Mouse (Mus musculus) left cerebral cortex, postnatal 36 days (tissue): ENCODE results near the gene Prm1. TPM values are rescaled to one million over a fixed set of nuclear protein-coding genes. Genes with fewer than 3 reads are reported as not detected.
A peak's percentile ranks its signal among the peaks of the same experiment; 100 is the strongest.

ENCODE experiments used
- DNase-seq, 2 experiments: peaks; one replicate each; pipeline ENCODE4 v3.0.0; 2021 to 2022; ENCODE audit warnings: low spot score in 2 of 2, mixed read lengths in 1 of 2
- intact Hi-C: fragments of 180-260 bp; cut with DNase I; formaldehyde crosslinking; loops from one replicate; pipeline ENCODE4 v1.15.1; 2025
- total RNA-seq, 2 experiments: library from RNA; stranded (reverse); gene quantifications; 2 replicates each; pipeline ENCODE4 v1.2.3; 2021

The Prm1 gene
- total RNA-seq, 2 experiments from 2014 or later = not detected

DNA sequence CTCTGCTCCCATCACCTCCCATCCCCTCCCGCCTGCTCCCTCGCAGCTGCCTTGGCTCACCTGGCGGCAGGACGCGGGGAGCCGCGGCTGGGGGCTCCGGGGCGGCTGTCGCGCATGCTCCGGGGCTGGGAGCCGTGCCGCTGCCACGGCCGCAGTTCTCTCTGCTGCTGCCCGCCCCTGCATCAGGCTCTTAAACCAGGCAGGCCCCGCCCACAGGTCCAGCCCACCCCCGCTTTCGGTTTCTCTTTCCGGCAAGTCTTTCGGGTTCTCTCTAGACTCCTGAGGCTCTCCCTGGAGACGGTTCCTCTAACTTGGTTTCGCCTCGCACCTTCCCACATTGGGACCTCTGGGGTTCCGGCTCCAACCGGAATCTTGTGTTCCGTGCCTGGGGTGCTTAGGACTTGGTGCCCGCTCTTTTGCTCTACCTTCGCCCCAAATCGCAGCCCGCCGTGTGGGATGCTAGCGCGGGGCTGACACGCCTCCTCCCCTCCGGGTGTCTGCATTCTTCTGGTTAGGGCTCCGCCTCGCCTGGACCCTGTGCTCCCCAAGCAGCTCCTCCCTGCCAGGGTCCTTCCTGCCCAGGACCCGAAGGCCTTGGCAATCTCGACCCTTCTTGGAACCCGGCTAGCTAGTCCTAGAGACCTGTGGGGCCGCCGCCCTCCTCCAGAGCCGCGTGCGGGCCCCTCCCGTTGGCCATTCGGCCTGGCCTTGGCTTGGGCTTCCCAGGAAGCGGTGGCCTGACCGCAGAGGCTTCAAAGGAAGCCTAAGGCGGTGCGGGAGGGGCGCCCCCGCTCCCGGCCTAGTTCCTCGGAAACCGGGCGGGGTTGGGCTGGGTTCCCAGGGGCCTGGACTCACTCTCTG, 20.0 kb downstream of the Prm1 start, which contains the start of gene Socs1:
Socs1 (minus strand) TSS at position 166 of the 861 bp plus-strand sequence.
- DNase-seq = peak; percentile 73 to 81
- intact Hi-C loops = loop anchor here (2.0 to 10.0 kb wide), 3 partner anchors 121 to 215 kb away; no protein-coding TSS in a partner anchor

DNA sequence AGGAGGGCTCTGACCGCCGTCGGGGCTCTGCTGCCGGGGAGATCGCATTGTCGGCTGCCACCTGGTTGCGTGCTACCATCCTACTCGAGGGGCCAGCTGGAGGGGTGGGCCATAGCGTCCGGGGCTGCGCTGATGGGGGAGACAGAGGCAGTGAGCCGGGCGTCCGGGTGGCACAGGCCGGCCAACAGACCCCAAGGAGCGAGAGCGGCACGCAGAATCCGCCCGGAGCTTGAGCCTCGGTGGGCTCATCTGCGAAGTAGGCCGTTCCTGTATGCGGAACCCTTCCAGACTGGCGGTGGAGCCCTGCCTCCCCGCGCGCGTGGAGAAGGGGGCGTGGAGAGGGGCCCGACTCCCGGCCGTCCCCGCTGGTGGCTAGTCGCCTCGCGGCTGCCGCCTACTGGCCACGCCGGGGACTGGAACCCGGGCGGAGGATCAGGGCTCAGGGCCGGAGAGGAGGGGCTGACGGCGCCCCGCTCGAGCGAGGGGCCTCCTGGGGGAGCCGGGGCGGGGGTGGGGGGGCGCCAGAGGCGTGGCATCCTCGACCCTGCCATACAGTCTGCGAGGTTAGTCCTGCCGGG, 20.8 kb downstream of the Prm1 start:
- DNase-seq = peak; percentile 81 to 82
- intact Hi-C loops = loop anchor here (2.0 to 10.0 kb wide), 3 partner anchors 120 to 214 kb away; no protein-coding TSS in a partner anchor

DNA sequence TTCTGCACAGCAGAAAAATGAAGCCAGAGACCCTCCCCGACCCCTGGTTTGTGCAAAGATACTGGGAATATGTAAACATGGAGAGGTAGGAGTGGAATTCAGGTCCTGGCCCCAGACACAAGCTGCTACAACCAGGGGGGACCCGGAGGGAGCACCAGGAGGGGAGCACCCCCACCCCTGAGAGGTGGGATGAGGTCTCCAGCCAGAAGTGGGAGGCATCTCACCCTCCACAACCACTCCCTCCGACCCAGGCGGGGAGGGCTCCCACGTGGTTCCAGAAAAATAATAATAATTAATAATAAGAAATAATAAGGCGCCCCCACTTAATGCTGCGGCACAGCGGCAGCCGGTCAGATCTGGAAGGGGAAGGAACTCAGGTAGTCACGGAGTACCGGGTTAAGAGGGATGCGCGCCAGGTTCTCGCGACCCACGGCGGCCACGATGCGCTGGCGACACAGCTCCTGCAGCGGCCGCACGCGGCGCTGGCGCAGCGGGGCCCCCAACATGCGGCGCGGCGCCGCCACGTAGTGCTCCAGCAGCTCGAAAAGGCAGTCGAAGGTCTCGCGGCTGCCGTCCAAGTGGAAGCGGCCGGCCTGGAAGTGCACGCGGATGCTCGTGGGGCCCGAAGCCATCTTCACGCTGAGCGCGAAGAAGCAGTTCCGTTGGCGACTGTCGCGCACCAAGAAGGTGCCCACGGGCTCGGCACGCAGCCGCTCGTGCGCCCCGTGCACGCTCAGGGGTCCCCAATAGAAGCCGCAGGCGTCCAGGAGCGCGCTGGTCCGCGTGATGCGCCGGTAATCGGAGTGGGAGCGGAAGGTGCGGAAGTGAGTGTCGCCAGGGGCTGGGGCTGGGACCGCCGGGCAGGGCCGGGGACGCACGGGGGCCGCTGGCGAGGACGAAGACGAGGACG, 21.5 kb downstream of the Prm1 start:
- peak; percentile 33 to 35 for DNase-seq
- intact Hi-C loops = loop anchor here (2.0 to 10.0 kb wide), 2 partner anchors 119 to 213 kb away; no protein-coding TSS in a partner anchor

DNA sequence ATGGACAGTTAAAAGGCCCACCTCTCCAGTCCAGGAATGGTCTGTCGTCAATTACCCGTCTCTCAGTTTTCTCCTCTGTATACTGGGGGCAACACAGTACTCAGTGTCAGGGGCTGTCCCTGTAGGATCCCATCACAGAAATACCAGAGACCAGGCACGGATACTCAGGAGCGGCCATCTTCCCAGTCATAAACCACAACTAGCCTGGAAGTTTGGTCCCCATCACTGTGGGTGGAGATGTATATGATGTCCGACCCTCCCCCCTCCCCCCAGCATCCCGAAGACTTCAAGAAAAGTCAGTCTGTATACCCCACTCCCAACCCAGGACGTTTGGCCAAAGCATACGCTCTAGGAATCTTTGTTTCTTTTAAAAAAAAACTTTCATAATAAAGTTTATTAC, 22.2 kb downstream of the Prm1 start:
- no peak for DNase-seq
- intact Hi-C loops = loop anchor here (10.0 kb wide), 1 partner anchor 119 kb away; no protein-coding TSS in a partner anchor

DNA sequence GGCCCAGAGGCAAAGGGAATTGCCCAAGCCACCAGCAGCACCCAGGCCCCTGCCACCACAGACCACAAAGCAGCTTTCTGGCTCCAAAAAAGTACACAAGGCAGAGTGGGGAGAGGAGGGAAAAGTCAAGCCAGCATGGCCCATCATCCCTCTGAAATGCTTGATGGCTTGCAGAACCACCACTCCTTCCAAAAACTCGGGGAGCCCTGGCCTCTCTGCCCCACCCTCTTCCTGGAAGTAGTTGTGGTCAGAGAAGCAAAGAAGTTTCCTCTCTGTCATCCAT, 22.5 kb downstream of the Prm1 start:
- intact Hi-C loops = loop anchor here (10.0 kb wide), 1 partner anchor 118 kb away; no protein-coding TSS in a partner anchor
- DNase-seq = no peak

DNA sequence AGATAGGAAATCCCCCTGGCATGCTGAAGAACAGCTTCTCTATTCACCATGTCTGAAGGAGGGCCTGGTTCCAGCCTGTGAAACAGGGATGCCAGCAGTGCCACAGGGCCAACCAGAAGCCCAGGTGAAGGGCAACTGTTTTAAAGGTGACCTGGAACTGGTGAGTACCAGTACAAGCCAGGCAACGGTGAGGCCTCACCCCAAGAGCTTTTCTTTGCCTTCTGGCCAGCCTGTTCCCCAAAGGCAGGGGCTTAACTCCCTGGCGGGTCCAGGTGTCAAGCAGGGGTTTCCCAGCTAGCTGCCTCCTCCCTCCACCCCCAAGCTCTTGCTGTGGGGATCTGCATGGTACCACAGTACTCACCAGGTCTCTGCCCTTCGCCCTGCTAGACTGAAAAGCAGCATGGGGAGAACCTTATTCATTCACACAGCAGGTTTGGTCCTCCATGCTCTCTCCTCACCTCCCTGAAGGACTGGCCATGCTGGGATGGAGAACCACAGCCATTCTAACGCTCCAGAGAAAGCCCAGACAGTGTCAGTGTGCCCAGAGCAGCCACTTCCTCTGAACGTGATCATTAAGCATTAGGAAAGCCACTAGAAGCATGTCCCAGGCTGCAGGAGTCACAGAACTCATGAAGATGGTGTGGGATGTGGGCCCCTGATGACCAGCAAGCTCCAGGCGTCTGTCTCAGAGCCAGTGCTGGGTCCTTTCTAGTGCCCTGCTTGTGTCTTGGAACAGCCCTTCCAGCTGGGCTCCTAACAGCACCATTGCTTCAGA, 23.1 kb downstream of the Prm1 start:
- intact Hi-C loops = loop anchor here (10.0 kb wide), 1 partner anchor 118 kb away; no protein-coding TSS in a partner anchor
- DNase-seq = no peak

DNA sequence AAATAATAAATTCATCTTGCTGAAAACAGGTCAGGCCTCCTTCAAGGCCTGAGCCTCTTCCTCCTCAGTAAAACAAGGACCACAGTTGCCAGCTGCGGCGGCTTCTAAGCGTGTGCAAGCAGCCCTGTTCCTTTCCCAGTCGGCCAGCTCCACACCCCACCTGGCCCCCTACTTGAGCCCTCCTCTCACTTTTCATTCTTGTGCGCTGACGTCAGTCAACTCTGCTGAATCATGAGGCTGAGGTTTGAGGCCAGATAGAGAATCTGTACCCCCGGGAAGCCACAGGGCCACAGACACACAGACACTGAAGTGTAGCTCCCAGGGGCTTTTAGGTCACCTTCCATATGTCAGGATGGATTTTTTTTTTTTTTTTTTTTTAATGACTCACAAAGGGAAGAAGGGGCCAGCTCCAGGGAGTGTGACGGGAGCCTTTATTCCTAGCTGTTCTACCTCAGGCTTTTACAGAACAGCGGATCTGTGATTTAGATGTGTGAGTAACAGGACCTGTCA, 23.7 kb downstream of the Prm1 start:
- DNase-seq = no peak

DNA sequence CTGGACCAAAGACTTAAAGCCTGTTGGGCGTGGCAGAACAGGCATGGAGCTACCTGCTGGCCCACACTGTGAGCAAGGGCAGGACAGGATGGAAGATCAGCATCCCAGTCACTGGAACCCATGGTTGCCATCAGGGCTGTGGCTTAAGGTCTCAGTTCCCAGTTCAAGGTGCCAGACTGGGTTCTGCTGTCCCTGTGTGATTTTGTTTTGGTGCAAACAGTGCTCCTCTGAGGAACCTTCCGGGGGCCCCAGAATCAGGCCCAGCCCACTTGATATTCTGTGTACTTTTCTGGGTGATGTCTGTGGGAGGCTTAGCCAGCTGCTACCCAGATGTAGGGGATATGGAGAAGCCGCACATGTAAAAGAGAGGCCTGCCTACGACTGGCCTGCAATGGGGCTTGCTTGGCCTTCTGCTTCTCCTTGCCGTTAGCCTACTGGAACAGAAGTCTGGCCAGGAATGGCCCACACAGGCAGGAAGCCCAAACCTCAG, 25.0 kb downstream of the Prm1 start:
- no peak for DNase-seq
- intact Hi-C loops = loop anchor here (10.0 kb wide), 1 partner anchor 116 kb away; no protein-coding TSS in a partner anchor

More for the DNA sequence above, 23.7 kb downstream of the Prm1 start:
- intact Hi-C loops = loop anchor here (10.0 kb wide), 1 partner anchor 117 kb away; no protein-coding TSS in a partner anchor

DNA sequence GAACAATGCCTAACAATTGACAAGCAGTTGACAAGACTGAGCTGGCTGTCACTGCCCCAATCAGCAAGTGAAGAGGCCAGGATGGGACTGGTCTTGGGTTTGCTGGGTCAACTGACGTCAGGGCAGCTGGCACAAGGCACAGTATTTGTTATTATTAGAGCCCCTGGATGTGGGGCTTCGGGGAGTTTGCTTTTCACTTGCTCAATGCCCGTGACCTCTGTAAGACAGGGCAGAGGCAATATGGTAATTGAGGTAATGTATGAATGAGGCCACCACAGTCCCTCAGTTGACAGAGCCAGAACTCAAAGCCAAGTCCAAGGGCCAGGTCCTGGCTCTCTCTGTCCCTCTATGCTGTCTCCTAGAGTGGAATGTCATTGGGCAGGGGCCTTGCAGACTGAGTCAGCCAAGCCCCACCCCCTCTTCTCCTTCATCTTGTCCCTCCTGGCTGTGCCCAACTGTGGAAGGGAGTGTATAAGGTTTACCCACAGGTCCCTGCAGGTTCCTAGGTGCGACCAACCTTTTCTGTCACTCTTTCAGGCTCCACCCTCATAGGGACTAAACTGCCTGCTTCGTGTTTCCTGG, 28.0 kb downstream of the Prm1 start:
- intact Hi-C loops = no loop called here
- no peak for DNase-seq

DNA sequence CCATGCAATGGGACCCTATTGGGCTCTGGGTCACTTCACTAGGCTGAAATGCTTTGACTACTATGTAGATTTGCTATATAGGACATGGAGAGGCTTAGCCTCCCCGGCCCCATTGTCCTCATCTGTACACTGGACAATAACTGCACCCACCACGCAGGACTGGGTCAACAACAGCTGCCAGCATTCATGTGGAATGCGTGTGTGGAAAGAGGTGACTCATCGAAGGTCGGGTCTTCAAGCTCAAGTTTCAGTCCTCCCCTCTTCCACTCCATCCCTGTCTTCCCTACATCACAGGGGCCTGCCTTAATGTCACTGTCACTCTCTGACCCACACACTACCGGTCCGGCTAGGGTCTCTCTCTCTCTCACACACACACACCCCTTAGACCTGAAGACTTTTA, 29.3 kb downstream of the Prm1 start:
- intact Hi-C loops = no loop called here
- DNase-seq = no peak

DNA sequence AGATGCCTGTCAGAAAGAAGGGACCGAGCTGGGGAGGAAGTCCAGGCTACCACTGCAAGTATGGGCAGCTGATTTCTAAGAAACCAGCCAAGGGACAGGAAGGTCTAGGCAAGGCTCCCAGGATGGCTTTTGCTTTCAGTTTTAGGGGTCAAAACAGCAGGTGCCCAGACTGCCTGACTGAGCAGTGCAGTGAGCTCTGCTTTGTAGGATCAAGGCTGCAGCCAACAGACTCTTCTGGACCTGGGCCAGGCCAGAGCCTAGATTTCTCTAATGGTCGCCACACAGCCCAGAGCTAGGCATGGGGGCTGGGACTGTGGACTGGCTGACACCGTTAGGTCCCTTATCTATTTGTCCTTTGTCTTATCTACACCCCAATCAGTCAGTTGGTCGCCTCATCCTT, 30.9 kb downstream of the Prm1 start:
- intact Hi-C loops = no loop called here
- DNase-seq = no peak

DNA sequence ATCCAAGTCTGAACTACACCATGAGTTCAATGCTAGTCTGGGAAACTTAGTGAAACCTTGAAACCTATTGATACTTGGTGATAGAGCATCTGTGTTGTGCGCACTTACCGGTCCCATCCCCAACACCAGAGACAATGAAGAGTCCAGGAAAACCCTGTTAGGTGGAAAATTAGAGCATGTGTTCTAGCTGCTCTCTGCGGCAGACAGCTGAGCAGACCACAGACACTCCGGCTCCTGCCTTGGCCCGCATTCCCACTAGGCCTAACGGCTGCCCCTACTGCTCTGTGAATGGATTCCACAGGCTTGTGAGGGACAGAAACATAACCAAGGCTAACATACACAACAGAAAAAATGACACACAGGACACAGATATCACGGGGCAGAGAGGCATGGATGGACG, 32.1 kb downstream of the Prm1 start:
- no peak for DNase-seq
- intact Hi-C loops = no loop called here

DNA sequence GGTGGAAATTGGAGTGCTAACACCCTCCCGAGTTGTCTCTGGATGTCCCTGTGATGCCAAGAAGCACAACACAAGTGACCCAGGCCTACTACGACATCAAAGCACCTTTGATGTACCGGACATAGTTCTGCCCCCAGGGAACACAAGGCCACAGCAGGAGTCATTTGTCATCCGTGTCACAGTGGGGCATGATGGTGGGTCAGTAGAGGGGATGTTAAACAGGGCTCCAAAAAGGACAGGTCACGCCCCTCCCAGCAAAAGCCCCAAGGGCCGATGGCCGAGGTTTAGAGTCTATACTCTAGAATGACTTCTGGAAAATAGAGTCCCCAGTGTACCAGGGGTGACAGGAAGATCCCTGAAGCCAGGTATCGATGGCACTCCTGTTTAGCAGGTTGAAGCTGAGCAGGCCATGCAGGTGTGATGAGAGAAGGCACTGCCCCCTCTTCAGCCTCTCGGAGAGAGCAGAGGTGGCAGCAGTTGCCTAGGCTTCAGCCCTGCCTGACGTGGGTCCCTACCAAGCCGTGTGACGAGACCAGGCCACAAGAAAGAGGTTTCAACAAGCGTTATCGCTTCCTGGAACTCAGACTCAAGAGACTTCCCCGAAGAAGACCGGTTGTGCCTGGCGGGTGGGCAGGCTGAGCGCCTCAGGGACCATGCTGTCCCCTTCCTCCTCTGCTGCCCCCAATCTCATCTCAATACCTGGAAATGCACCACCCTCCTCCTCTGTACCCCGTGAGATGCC, 33.7 kb downstream of the Prm1 start:
- DNase-seq = no peak
- intact Hi-C loops = no loop called here

DNA sequence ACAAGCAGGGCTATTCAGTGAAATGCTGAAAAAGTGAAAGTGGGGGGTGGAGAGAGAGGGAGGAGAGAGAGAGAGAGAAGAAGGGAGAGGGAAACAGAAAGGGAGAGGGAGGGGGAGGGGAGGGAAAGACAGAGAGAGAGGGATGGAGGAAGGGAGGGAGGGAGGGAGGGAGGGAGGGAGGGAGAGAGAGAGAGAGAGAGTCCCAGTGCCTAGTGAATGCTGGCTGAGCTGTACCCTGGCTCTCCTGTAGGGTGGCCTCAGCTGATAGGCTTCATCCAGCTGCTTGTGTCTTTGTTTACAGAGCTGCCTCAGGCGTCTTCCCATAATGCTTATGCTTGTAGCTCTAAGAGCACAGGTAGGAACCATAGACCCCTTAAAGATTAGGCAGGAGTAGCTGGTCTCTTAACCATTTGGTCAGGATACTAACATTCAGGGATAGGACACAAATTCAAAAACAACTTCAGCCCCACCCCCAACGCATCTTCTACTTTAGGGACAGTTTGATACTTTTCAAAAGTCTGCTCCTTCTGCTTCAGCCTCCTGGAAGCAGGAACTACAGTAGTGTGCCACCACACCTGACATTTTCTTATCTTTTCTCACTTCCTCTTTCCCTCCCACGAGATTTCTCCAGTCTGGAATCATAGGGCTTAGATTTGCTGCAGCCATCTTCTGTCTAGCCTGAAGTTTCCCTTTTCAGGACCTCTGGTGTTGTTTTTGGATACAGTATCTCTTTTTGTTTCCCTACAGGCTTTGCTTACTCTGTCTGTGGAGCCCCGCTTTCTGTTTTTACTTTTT, 34.9 kb downstream of the Prm1 start:
- no peak for DNase-seq
- intact Hi-C loops = no loop called here

DNA sequence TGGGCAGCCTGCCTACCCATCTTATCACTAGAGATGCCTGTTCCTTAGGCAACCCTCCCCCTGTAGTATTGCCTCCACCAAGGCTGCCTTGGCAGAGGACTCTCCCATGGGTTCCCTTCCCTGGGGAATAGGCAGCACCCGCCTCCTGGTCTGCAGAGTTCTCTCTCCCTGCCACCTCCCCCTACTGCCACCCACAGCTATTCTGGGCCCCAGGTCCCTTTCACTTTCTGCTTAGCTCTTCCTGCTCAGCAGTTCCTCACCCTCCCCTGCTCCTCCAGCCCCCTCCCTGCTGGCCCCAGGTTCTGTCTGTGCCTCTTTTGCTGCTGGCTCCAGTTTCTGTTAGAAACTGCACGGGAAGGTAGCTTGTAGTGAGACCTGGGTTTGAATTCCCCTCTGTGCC, 36.0 kb downstream of the Prm1 start:
- intact Hi-C loops = no loop called here
- peak; percentile 38 to 53 for DNase-seq

DNA sequence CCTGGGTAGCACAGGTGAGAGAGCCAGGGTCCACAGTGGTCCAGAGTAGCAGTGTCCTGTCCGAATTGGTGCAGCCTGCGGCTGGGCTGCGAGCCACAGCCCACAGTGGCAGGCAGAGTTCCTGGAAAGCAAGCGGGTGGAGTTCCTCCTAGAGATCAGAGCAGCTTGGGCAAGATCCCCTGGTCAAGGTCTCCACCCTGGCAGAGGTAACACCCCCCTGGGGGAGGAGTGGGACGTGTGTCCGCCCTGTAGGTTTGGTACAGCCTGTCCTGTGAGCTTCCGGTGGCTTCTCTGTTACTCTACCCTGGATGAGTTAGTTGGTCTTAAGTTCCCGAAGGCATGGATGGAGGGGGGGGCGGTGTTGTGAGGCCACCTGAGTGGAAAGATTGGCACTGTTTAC, 36.8 kb downstream of the Prm1 start:
- DNase-seq = no peak
- intact Hi-C loops = no loop called here

DNA sequence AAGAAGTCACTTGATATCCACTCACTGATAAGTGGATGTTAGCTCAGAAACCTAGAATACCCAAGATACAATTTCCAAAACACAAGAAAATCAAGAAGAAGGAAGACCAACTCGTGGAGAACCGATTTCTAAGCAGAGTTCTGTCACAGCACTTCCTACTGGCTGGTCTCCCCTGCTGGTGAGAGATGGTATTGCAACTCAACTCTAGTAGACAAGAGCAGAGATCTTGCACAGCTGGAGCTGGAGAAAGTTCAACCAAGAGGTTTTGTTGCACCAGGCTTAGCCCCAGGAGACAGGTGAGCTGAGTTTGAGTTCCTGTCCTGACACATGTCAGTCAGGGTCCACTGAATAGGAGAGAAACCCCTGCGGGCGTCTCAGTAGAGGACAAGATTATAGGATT, 38.5 kb downstream of the Prm1 start:
- DNase-seq = peak; percentile 21 to 48
- intact Hi-C loops = no loop called here
